8 mouse cellular contexts compared by ENCODE assay signal in the genomic region with DNA sequence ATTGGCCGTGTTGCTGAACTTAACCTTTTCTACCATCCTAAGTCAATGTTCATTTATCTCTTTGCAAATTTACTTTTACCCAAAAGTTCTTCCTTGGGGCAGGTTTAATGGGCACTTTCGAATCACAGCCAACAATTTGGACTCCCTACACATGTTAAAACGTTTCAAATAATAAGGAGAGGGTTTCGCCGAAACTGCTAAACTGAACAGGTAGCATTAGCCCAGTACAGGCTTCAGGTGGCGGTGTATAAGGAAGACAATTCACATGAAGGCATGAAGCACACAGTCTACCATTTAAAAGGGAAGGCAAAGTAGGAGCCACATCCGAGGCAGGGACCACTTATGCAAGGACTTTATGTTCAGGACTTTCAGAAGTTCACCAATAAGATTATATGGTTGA. TPM values are rescaled to one million over a fixed set of nuclear protein-coding genes. Genes with fewer than 3 reads are reported as not detected.
A peak's percentile ranks its signal among the peaks of the same experiment; 100 is the strongest.
DNase-seq lines count a peak whose midpoint lies in the region; ATAC-seq and TF ChIP-seq lines count a peak whose summit lies in the region.

No protein-coding gene starts in this region.

- no peak overlapping the region for H3K27ac ChIP-seq in kidney, embryonic 14.5 days (ENCODE audit: low read depth, low read length)
- no peak overlapping the region for H3K27ac ChIP-seq in forebrain, postnatal 0 days (ENCODE audit: low read depth, low read length)
- no peak overlapping the region for H3K27ac ChIP-seq in midbrain, embryonic 11.5 days (ENCODE audit: low read depth, low read length)

- TF ChIP-seq CTCF in forebrain, postnatal 0 days (IDR thresholded peaks at IDR 0.05; ENCODE audit: low read depth), result no peak

- peak overlapping the region; percentile 88 for H3K4me3 ChIP-seq in kidney, embryonic 14.5 days (ENCODE audit: low read length)
- peak overlapping the region; percentile 80 for H3K4me3 ChIP-seq in forebrain, postnatal 0 days (ENCODE audit: low read depth, low read length)
- H3K4me3 ChIP-seq in midbrain, embryonic 11.5 days (ENCODE audit: low read depth, low read length), result peak overlapping the region; percentile 80

- WGBS in kidney, embryonic 14.5 days, result 27% methylated on average over 7 of the region's 7 CpGs
- WGBS in forebrain, postnatal 0 days, result 21% methylated on average over 7 of the region's 7 CpGs
- 27% methylated on average over 7 of the region's 7 CpGs for WGBS in midbrain, embryonic 11.5 days

- peaks cover 15% of the 10 kb centered on the region; the same call in 1 of the 2 replicates for H3K36me3 ChIP-seq in kidney, embryonic 14.5 days (ENCODE audit: control insufficient read depth, insufficient read depth, low read length)
- no peaks in the 10 kb centered on the region for H3K36me3 ChIP-seq in forebrain, postnatal 0 days (ENCODE audit: insufficient read depth)
- H3K36me3 ChIP-seq in midbrain, embryonic 11.5 days (ENCODE audit: control insufficient read depth, insufficient read depth, low read length), result no peaks in the 10 kb centered on the region; the same call in 1 of the 2 replicates

- peaks cover 11% of the 10 kb centered on the region; the same call in 1 of the 2 replicates for H3K4me1 ChIP-seq in kidney, embryonic 14.5 days (ENCODE audit: control insufficient read depth, insufficient read depth, low read length)
- H3K4me1 ChIP-seq in forebrain, postnatal 0 days (ENCODE audit: insufficient read depth), result peaks cover 16% of the 10 kb centered on the region; the same call in 1 of the 2 replicates
- H3K4me1 ChIP-seq in midbrain, embryonic 11.5 days (ENCODE audit: control insufficient read depth, insufficient read depth, low read length), result peaks cover 9% of the 10 kb centered on the region; the same call in 1 of the 2 replicates

- H3K4me2 ChIP-seq in kidney, embryonic 14.5 days (replicated peaks; ENCODE audit: low read depth, low read length), result peak overlapping the region; percentile 60
- peak overlapping the region; percentile 56 for H3K4me2 ChIP-seq in forebrain, postnatal 0 days (ENCODE audit: low read depth)
- peak overlapping the region; percentile 50 for H3K4me2 ChIP-seq in midbrain, embryonic 11.5 days

- H3K9ac ChIP-seq in kidney, embryonic 14.5 days (ENCODE audit: low read depth, low read length), result peak overlapping the region; percentile 78
- H3K9ac ChIP-seq in forebrain, postnatal 0 days, result peak overlapping the region; percentile 85
- H3K9ac ChIP-seq in midbrain, embryonic 11.5 days (ENCODE audit: low read length), result peak overlapping the region; percentile 87

- no peaks in the 10 kb centered on the region for H3K27me3 ChIP-seq in kidney, embryonic 14.5 days (ENCODE audit: control insufficient read depth, insufficient read depth, low read length)
- H3K27me3 ChIP-seq in forebrain, postnatal 0 days (ENCODE audit: insufficient read depth, low read length), result no peaks in the 10 kb centered on the region
- no peaks in the 10 kb centered on the region for H3K27me3 ChIP-seq in midbrain, embryonic 11.5 days (ENCODE audit: control insufficient read depth, insufficient read depth, low read length)

- DNase-seq in kidney, postnatal 14 days, result no peak
- DNase-seq in R1 (ENCODE audit: low read depth, low spot score), result peak; percentile 30
- DNase-seq in forebrain, postnatal 0 days, result no peak
- DNase-seq in midbrain, embryonic 11.5 days (ENCODE audit: low spot score, missing footprints), result no peak
- no peak for DNase-seq in gastrocnemius, postnatal 14 days
- DNase-seq in urinary bladder, postnatal 25 days (ENCODE audit: low spot score), result no peak

- intact Hi-C loops in gastrocnemius, postnatal 14 days (cut with DNase I; ENCODE audit: low total_unique reads), result no loop called here

- no peak for ATAC-seq in kidney, embryonic 14.5 days (ENCODE audit: low FRiP score, low TSS enrichment)
- no peak for ATAC-seq in forebrain, postnatal 0 days
- ATAC-seq in midbrain, embryonic 11.5 days (ENCODE audit: low FRiP score), result no peak
- ATAC-seq in activated CD4-positive, CD25-positive, alpha-beta regulatory T cell, adult 4 months, result no peak

- H3K9me3 ChIP-seq in kidney, embryonic 14.5 days (ENCODE audit: control insufficient read depth, low read length), result no peaks in the 10 kb centered on the region
- no peaks in the 10 kb centered on the region for H3K9me3 ChIP-seq in forebrain, postnatal 0 days (ENCODE audit: low read length)
- no peaks in the 10 kb centered on the region for H3K9me3 ChIP-seq in midbrain, embryonic 11.5 days (ENCODE audit: control insufficient read depth, low read length)

RNA-seq across cellular contexts. Expression of a gene that starts 0.6 kb away (rescaled TPM):
- 92.6 and 109 TPM in 2 replicates for polyA plus RNA-seq in kidney, embryonic 14.5 days (2014; fragmentation: Nextera tagmentation; extraction: Ambion mirVana)
- 157 and 168 TPM in 2 replicates for total RNA-seq in forebrain, postnatal 0 days (2014; rRNA removed)
- 47.6 and 71.6 TPM in 2 replicates for polyA plus RNA-seq in forebrain, postnatal 0 days (2015; fragmentation: Nextera tagmentation; extraction: Ambion mirVana)
- polyA plus RNA-seq in midbrain, embryonic 11.5 days (2014; fragmentation: Nextera tagmentation; extraction: Ambion mirVana), result 94.4 and 96.3 TPM in 2 replicates
- polyA plus RNA-seq in activated CD4-positive, CD25-positive, alpha-beta regulatory T cell, adult 4 months (2017; shearing (Covaris generic)), result 10 to 100 TPM; 35.0 to 57.6 TPM
- total RNA-seq in gastrocnemius, postnatal 14 days (2021), result 10 to 100 TPM; 24.6 to 25.9 TPM

RNA-seq across cellular contexts. Expression of a gene that starts 0.9 kb away (rescaled TPM):
- polyA plus RNA-seq in kidney, embryonic 14.5 days (2014; fragmentation: Nextera tagmentation; extraction: Ambion mirVana), result 1,059 and 1,446 TPM in 2 replicates
- total RNA-seq in forebrain, postnatal 0 days (2014; rRNA removed), result 539 and 734 TPM in 2 replicates
- 1,216 and 1,597 TPM in 2 replicates for polyA plus RNA-seq in forebrain, postnatal 0 days (2015; fragmentation: Nextera tagmentation; extraction: Ambion mirVana)
- 765 and 832 TPM in 2 replicates for polyA plus RNA-seq in midbrain, embryonic 11.5 days (2014; fragmentation: Nextera tagmentation; extraction: Ambion mirVana)
- polyA plus RNA-seq in activated CD4-positive, CD25-positive, alpha-beta regulatory T cell, adult 4 months (2017; shearing (Covaris generic)), result 100 to 1,000 TPM; 536 to 581 TPM
- total RNA-seq in gastrocnemius, postnatal 14 days (2021), result 1,000 to 10,000 TPM; 1,137 to 1,327 TPM
